Mouse (Mus musculus) CD4-positive, CD25-positive, alpha-beta regulatory T cell, adult 9 weeks (primary cell): ENCODE data around the gene Skint1. TPM values are rescaled to one million over a fixed set of nuclear protein-coding genes. Genes with fewer than 3 reads are reported as not detected.

Experiments
- polyA plus RNA-seq: library from polyadenylated mRNA; unstranded; fragments of 100-300 nt; shearing (Covaris generic); gene quantifications from one replicate; pipeline ENCODE4 v1.2.1, GENCODE M21; 2017

The Skint1 gene
- not detected for polyA plus RNA-seq

GRCm38 (mm10) chr4:112005969-112006368 is at the start of gene Skint1:
TSS of gene Skint1 (plus strand) at chr4:112006269.

GRCm38 (mm10) chr4:111972623-111973022 is 33.4 kb upstream of the Skint1 start, which contains the start of gene Skint7:
TSS of gene Skint7 (plus strand) at chr4:111972923.

GRCm38 (mm10) chr4:112071716-112072115 is 65.6 kb downstream of the Skint1 start, which contains the start of gene Skint4:
TSS of gene Skint4 (plus strand) at chr4:112072016.

Other genes with a start within 250 kb of the Skint1 start
- 0.46 TPM for gene Slc5a9, start 103.4 kb upstream of the Skint1 start, polyA plus RNA-seq
- gene Skint8, start 86.9 kb upstream of the Skint1 start, polyA plus RNA-seq, result not detected
- gene Skint7, start 33.3 kb upstream of the Skint1 start, polyA plus RNA-seq, result not detected
- gene Skint4, start 65.7 kb downstream of the Skint1 start, polyA plus RNA-seq, result not detected
- gene Skint3, start 226.0 kb downstream of the Skint1 start, polyA plus RNA-seq, result not detected